Mouse (Mus musculus) G1E-ER4 (cell line): ENCODE results near the gene Mpi. TPM values are rescaled to one million over a fixed set of nuclear protein-coding genes. Genes with fewer than 3 reads are reported as not detected.
A peak's percentile ranks its signal among the peaks of the same experiment; 100 is the strongest.

Source experiments
- GATA1 ChIP-seq: IDR thresholded peaks from one replicate; pipeline ENCODE4 v1.8.0; 2012; ENCODE audit warnings: low read length, inconsistent platforms
- polyA plus RNA-seq: library from polyadenylated mRNA; stranded (reverse); fragments of >175 nt; gene quantifications from 2 replicates; pipeline ENCODE4 v1.2.3, GENCODE M21; 2012

The Mpi gene
- polyA plus RNA-seq, 1 experiment: 1.5 TPM

- TF ChIP-seq GATA1: no peak
These were observed 15.9 kb upstream of the Mpi start for GRCm38 (mm10) chr9:57568500-57568899.

- no peak for TF ChIP-seq GATA1
These were observed 14.3 kb upstream of the Mpi start for GRCm38 (mm10) chr9:57566846-57567245.

- TF ChIP-seq GATA1: no peak
These were observed 13.2 kb upstream of the Mpi start for GRCm38 (mm10) chr9:57565741-57566221.

- TF ChIP-seq GATA1: no peak
These were observed 12.0 kb upstream of the Mpi start for GRCm38 (mm10) chr9:57564609-57565008.

- TF ChIP-seq GATA1: no peak
These were observed 10.4 kb upstream of the Mpi start for GRCm38 (mm10) chr9:57562896-57563372.

GRCm38 (mm10) chr9:57561711-57562099 is 9.1 kb upstream of the Mpi start:
- TF ChIP-seq GATA1: no peak

- no peak for TF ChIP-seq GATA1
These were observed 8.5 kb upstream of the Mpi start, which contains the start of gene Scamp2 for GRCm38 (mm10) chr9:57560861-57561710. TSS of gene Scamp2 (plus strand) at chr9:57560943.

GRCm38 (mm10) chr9:57560263-57560662 is 7.7 kb upstream of the Mpi start:
- peak; percentile 21 for TF ChIP-seq GATA1

GRCm38 (mm10) chr9:57559568-57559967 is 7.0 kb upstream of the Mpi start:
- TF ChIP-seq GATA1: no peak

GRCm38 (mm10) chr9:57558625-57559024 is 6.1 kb upstream of the Mpi start:
- no peak for TF ChIP-seq GATA1

- TF ChIP-seq GATA1: no peak
These were observed 4.7 kb upstream of the Mpi start for GRCm38 (mm10) chr9:57557215-57557614.

- TF ChIP-seq GATA1: no peak
These were observed 2.2 kb upstream of the Mpi start for GRCm38 (mm10) chr9:57554753-57555152.

- no peak for TF ChIP-seq GATA1
These were observed 556 bp upstream of the Mpi start for GRCm38 (mm10) chr9:57553119-57553518.

- TF ChIP-seq GATA1: no peak
These were observed 2.3 kb downstream of the Mpi start for GRCm38 (mm10) chr9:57550126-57550862.

GRCm38 (mm10) chr9:57549186-57549585 is 3.4 kb downstream of the Mpi start:
- TF ChIP-seq GATA1: no peak

- no peak for TF ChIP-seq GATA1
These were observed 4.7 kb downstream of the Mpi start for GRCm38 (mm10) chr9:57547869-57548268.
